Mouse (Mus musculus): ENCODE results near the gene Dscam.

- TF ChIP-seq POLR2A (IDR thresholded peaks at IDR 0.05; ENCODE audit: borderline replicate concordance, extremely low read depth, insufficient read depth, insufficient read length, poor library complexity, severe bottlenecking) (no peak), CTCF (IDR thresholded peaks at IDR 0.05; ENCODE audit: borderline replicate concordance, extremely low read depth, insufficient read depth, insufficient read length) (no peak)
These were observed 509.5 kb downstream of the Dscam start for GRCm38 (mm10) chr16:96661073-96661472.
